Mouse (Mus musculus): ENCODE results near the gene Ndufaf1.
"Not testable (repeated sequence)": the region's sequence is repeated elsewhere in the genome, so short reads cannot be mapped to it uniquely, and the experiment has no call there.

Ndufaf1 gene

GRCm38 (mm10) chr2:119662220-119663182 lies at the start of gene Ndufaf1:
Gene Ndufaf1, minus strand, starts transcription at chr2:119662827.
- in situ Hi-C loops (cut with MboI, MseI): no loop called here

DNA sequence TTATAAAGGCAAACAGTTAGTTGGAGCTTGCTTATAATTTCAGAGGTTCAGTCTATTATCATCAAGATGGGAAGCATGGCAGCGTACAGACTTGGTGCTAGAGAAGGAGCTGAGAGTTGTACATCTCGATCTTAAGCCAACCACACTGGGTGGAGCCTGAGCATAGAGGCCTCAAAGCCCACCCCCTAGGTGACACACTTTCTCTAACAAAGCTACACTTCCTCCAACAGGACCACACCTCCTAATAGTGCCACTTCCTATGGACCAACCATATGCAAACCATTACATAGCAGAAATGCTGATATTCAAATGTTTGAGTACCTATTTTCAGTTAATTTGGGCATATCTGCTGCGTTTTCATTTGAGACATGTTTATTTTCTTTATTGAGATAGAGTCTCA lies 47.4 kb upstream of the Ndufaf1 start:
- in situ Hi-C loops (cut with MboI, MseI): no loop called here

GRCm38 (mm10) chr2:119707676-119708075 lies 45.0 kb upstream of the Ndufaf1 start:
- in situ Hi-C loops (cut with MboI, MseI): no loop called here

- in situ Hi-C loops (cut with MboI, MseI): no loop called here
These were observed 40.5 kb upstream of the Ndufaf1 start for GRCm38 (mm10) chr2:119703171-119703570.

DNA sequence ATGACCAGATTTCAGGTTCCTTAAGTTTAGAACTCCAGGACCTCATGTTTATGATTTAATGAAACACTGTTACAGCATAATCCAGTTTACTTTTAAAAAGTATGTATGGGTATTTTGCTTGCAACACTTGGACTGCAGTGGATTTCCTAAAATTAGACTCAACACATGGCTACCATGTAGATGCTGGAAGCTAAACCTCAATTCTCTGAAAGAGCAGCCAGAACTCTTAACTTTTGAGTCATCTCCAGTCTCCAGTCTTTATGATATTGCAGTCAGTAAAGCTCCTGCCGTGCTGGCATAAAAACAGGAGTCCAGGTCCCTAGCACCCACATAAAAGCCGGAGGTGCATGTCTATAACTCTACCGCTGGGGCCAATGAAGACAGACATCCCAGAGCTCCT lies 37.3 kb upstream of the Ndufaf1 start:
- in situ Hi-C loops (cut with MboI, MseI): no loop called here

DNA sequence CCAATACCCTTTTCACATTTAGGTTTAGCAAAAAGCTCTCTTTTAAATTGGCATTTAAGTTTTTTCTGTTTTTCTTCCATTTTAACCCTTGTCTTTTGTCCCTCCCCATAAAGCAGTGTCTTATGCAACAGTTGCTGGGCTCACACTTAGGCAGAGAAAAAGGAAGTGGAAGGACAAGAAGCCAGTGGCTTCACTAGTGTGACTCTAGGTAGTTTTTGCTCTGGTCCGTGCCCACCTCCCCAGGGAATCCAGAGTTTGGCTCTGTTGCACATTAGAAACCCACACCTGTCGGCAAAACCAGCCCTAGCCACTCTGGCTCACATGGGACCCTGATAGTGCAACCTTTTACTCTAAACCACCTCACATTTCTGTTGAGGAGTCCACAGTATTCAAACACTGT lies 35.8 kb upstream of the Ndufaf1 start:
- in situ Hi-C loops (cut with MboI, MseI): no loop called here

DNA sequence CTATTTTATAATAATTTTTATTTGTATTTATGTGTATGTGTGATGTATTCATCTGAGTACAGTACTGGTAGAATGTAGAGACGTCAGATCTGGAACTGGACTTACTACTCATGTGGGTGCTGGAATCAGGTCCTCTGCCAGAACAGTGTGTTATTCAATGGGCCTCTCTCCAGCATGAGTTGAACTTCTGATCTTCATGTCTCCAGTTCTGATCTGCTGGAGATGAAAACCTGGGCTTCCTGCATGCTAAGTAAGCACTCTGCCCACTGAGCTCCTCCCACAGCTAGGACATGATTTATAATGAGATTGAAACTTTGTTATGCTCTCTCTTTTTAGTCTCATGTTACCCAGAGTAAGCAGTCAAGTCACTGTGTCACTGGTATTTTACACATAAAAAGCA lies 33.5 kb upstream of the Ndufaf1 start:
- in situ Hi-C loops (cut with MboI, MseI): no loop called here

GRCm38 (mm10) chr2:119694826-119695225 lies 32.2 kb upstream of the Ndufaf1 start:
- in situ Hi-C loops (cut with MboI, MseI): no loop called here

DNA sequence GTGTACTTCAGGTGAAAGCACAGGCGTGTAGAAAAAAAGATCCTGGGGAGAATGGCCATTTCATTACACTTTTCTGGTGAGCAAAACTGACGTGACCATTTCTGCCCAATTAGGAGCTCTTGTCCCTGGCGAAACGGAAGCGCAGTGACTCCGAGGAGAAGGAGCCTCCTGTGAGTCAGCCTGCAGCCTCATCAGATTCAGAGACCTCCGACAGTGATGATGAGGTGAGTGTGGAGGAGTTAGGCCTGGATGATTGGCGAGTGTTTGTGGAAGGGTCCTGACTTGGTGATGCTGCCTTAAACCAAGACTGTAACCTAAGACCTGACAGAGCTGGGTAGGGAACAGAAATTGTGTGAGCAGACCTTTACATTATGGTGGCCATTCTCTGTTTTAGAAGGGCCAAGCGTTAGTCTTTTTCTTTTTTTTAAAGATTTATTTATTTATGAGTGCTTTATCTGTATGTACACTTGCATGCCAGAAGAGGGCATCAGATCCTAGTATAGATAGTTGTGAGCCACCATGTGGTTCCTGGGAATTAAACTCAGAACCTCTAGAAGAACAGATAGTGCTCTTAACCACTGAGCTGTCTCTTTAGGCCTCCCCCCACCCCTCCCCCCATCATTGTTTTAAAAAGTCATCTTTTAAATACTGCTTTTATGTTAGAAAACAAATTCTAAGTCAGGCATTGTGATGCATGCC lies 29.5 kb upstream of the Ndufaf1 start:
- in situ Hi-C loops (cut with MboI, MseI): no loop called here

DNA sequence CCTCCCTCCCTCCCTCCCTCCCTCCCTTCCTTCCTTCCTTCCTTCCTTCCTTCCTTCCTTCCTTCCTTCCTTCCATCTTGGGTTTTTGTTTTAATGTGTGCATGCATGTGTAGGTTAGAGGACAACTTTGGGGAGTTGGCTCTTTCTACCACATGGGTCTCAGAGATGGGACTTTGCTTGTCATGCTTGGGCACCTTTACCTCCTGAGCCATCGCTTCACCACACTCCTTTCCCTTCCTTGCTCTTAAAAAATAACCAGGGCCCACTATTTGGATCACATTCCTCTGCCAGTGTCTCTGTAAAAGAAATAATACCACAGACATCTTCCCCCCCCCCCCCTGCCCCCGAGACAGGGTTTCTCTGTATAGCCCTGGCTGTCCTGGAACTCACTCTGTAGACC lies 21.1 kb upstream of the Ndufaf1 start:
- in situ Hi-C loops (cut with MboI, MseI): no loop called here

DNA sequence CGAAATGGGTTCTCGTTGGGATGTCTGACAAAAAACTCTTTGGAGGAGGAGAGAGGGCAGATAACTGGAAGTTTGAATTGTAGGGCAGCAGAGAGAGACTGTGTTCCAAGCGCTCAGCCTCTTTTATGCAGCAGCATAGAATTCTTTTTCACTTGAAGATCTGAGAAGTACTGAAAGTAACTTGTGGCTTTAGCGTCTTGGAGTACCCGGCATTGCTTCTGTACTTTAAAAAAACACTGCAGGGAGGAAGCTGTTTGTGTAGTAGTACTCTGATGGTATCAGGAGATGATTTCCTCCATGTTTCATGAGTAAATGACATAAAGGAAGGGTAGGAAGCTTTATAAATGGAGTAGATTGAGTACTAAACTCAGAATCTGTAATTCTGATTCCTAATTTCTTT lies 13.2 kb upstream of the Ndufaf1 start:
- in situ Hi-C loops (cut with MboI, MseI): loop anchor here (5.0 kb wide), 1 partner anchor 106 kb away; no protein-coding TSS in a partner anchor

- in situ Hi-C loops (cut with MboI, MseI): loop anchor here (5.0 kb wide), 1 partner anchor 107 kb away; no protein-coding TSS in a partner anchor
These were observed 12.7 kb upstream of the Ndufaf1 start for GRCm38 (mm10) chr2:119675215-119675784.

DNA sequence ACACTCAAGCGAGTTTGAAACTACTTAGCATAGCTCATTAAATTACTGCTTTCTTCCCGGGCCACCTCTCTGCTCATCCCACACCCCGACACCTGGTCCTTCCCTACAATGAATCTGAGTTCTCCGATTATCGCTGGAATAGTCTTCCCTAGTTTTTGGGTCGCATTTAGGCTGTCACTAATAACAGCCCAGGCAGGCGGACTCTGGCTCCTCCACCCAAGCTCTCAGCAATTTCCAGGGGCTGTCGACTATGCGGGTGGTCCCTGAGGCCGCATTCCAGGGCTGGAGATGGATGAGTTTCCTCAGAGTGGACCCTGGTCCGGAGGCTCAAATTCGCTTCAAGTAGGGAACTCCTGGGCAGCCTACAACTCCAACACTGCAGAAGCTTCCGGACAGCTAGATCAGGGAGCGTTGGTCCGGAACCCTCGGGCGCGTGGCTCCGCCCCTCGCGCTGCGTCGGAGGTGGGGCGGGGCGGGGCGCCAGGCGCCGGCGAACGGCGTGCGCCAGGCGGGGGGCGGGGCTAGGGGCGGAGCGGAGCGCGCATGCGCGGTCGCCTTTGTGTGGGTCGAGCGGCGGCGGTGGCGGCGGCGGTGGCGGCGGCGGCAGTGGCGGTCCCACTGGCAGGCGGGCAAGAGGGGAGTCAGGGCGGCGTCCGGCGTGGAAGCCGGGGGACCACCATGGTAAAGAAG lies 12.0 kb upstream of the Ndufaf1 start, which contains the start of gene Rtf1:
TSS of gene Rtf1 (plus strand) at position 544 of the 690 bp plus-strand sequence.
- in situ Hi-C loops (cut with MboI, MseI): loop anchor here (5.0 kb wide), 1 partner anchor 108 kb away; no protein-coding TSS in a partner anchor

GRCm38 (mm10) chr2:119669010-119669409 lies 6.4 kb upstream of the Ndufaf1 start:
- in situ Hi-C loops (cut with MboI, MseI): no loop called here

- in situ Hi-C loops (cut with MboI, MseI): not testable (repeated sequence)
These were observed 3.1 kb upstream of the Ndufaf1 start for GRCm38 (mm10) chr2:119665744-119666143.

- in situ Hi-C loops (cut with MboI, MseI): no loop called here
These were observed 18.4 kb downstream of the Ndufaf1 start for GRCm38 (mm10) chr2:119644254-119644653.

DNA sequence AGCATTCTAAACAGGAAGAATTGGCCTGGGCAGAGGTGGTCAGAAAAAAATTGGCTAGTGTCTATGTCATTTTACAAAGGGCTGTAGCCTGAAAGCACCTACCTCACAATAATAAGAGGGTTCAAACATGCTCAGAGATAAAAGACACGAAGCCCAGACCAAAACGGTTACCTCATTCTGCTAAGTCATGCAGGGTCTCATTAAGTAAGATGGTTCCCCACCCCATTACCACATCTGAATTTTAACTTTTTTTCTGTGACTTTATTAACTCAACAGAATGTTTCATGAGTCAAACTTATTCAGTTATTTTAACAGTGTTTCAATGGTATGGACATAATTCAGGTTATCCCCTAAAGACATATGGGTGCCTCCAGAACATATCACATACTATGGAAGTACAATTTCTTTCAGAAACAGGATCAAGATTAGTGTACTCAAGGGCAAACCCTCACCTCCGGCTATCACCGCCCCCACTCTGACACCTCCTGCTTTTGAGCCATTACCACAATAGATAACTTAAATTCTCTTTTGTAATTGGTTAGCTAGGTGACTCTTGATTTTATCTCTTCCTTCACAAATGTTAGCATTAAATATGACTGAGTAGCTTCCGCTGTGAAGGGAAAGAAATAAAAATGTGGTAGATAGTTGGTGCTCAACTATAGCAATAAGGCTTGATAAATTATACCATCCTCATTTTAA lies 21.3 kb downstream of the Ndufaf1 start:
- in situ Hi-C loops (cut with MboI, MseI): no loop called here

DNA sequence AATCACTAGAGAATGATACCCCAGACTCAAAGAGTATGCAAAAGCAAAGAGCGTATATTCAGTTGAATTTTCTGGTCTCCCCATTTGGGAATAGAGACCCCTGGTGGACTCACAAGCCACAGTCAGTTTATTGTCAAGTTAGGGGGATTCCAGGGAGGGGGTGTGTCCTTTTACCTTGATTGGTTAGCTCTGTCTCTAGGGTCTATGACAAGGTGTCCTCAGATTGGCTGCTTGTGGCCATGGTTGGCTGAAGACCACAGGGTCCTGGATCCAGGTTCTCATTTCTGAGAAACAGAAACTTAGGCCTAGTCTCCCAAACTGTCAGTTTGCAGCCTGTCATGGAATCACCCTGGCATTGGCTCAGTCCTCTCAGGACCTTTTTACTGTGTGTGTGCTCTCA lies 25.8 kb downstream of the Ndufaf1 start:
- in situ Hi-C loops (cut with MboI, MseI): no loop called here

- in situ Hi-C loops (cut with MboI, MseI): no loop called here
These were observed 41.3 kb downstream of the Ndufaf1 start for GRCm38 (mm10) chr2:119621302-119621701.

DNA sequence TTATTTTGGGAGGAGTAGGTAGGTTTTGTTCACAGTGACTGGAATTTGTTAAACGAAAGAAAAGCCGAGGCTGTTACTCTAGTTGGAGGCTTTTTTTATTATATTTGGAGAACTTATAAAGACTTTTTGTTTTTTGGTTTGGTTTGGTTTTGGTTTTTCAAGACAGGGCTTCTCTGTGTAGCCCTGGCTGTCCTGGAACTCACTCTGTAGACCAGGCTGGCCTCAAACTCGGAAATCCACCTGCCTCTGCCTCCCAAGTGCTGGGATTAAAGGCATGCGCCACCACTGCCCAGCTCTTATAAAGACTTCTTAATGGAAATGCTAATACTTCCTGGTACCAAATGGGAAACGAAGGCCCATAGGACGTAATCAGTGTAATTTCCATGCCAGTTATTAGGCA lies 43.6 kb downstream of the Ndufaf1 start:
- in situ Hi-C loops (cut with MboI, MseI): not testable (repeated sequence)
